Mouse (Mus musculus): ENCODE results near the gene Dbn1. TPM values are rescaled to one million over a fixed set of nuclear protein-coding genes. Genes with fewer than 3 reads are reported as not detected.

Dbn1 gene
- total RNA-seq (2022), result 10 to 100 TPM; 13.6 to 33.8 (median 24.0) TPM

- DNase-seq, result no peak
These were observed at the start of gene Dbn1 for GRCm38 (mm10) chr13:55487578-55488498. Dbn1 (minus strand) TSS chr13:55488111.

- DNase-seq, result peak; percentile 100
These were observed 48.6 kb upstream of the Dbn1 start, which contains the start of gene Ddx41 for GRCm38 (mm10) chr13:55536194-55537175. Ddx41 (minus strand) TSS chr13:55536658.

GRCm38 (mm10) chr13:55535796-55536193 lies 47.9 kb upstream of the Dbn1 start:
- no peak for DNase-seq

GRCm38 (mm10) chr13:55535191-55535590 lies 47.3 kb upstream of the Dbn1 start:
- no peak for DNase-seq

GRCm38 (mm10) chr13:55529198-55529915 lies 41.4 kb upstream of the Dbn1 start, which contains the start of gene Dok3:
Dok3 (minus strand) TSS chr13:55529296.
- no peak for DNase-seq

GRCm38 (mm10) chr13:55527834-55528772 lies 40.2 kb upstream of the Dbn1 start:
- DNase-seq, result no peak

GRCm38 (mm10) chr13:55527212-55527611 lies 39.3 kb upstream of the Dbn1 start:
- no peak for DNase-seq

- DNase-seq, result no peak
These were observed 38.0 kb upstream of the Dbn1 start for GRCm38 (mm10) chr13:55525733-55526553.

GRCm38 (mm10) chr13:55523951-55524600 lies 36.2 kb upstream of the Dbn1 start:
- DNase-seq, result no peak

GRCm38 (mm10) chr13:55523278-55523677 lies 35.4 kb upstream of the Dbn1 start:
- no peak for DNase-seq

- DNase-seq, result no peak
These were observed 34.8 kb upstream of the Dbn1 start for GRCm38 (mm10) chr13:55522730-55523129.

- no peak for DNase-seq
These were observed 31.7 kb upstream of the Dbn1 start for GRCm38 (mm10) chr13:55519606-55520005.

- peak; percentile 72 for DNase-seq
These were observed 29.0 kb upstream of the Dbn1 start for GRCm38 (mm10) chr13:55516955-55517354.

GRCm38 (mm10) chr13:55513828-55514227 lies 25.9 kb upstream of the Dbn1 start:
- no peak for DNase-seq

GRCm38 (mm10) chr13:55513111-55513748 lies 25.3 kb upstream of the Dbn1 start, which contains the start of gene Pdlim7:
Pdlim7 (minus strand) TSS chr13:55513676.
- DNase-seq, result peak; percentile 83

- no peak for DNase-seq
These were observed 24.6 kb upstream of the Dbn1 start for GRCm38 (mm10) chr13:55512379-55513031.

- DNase-seq, result no peak
These were observed 23.6 kb upstream of the Dbn1 start for GRCm38 (mm10) chr13:55511492-55511861.
